Mouse (Mus musculus): ENCODE results near the gene Dlgap3. TPM values are rescaled to one million over a fixed set of nuclear protein-coding genes. Genes with fewer than 3 reads are reported as not detected.

Dlgap3 gene
- polyA plus RNA-seq, 1 experiment from 2014 or later = 0.57 TPM

GRCm38 (mm10) chr4:127174900-127175278 lies 5.9 kb downstream of the Dlgap3 start:
- 39% methylated on average over 4 of the region's 4 CpGs for WGBS
- Histone ChIP-seq H3K4me3 (ENCODE audit: control insufficient read depth in 1 of 2, insufficient read depth in 1 of 2, low read depth in 1 of 2, low read length in 2 of 2) (no peak overlapping the region), H3K4me1 (ENCODE audit: control insufficient read depth in 2 of 2, insufficient read depth in 2 of 2, low read length in 2 of 2) (no peaks in the 10 kb centered on the region), H3K4me2 (ENCODE audit: low read length) (no peak overlapping the region), H3K27ac (replicated peaks in 1 of 2; ENCODE audit: control insufficient read depth in 1 of 2, insufficient read depth in 1 of 2, low read depth in 2 of 2, low read length in 2 of 2) (no peak overlapping the region), H3K36me3 (ENCODE audit: control insufficient read depth, insufficient read depth, low read length) (no peaks in the 10 kb centered on the region), H3K9me3 (ENCODE audit: control insufficient read depth, low read length) (no peaks in the 10 kb centered on the region), H3K9ac (ENCODE audit: low read length) (no peak overlapping the region), H3K27me3 (ENCODE audit: control insufficient read depth, insufficient read depth, low read length) (peaks cover 49% of the 10 kb centered on the region)
- no peak for ATAC-seq (ENCODE audit: insufficient number of reproducible peaks, insufficient read depth, low FRiP score, low read depth)

DNA sequence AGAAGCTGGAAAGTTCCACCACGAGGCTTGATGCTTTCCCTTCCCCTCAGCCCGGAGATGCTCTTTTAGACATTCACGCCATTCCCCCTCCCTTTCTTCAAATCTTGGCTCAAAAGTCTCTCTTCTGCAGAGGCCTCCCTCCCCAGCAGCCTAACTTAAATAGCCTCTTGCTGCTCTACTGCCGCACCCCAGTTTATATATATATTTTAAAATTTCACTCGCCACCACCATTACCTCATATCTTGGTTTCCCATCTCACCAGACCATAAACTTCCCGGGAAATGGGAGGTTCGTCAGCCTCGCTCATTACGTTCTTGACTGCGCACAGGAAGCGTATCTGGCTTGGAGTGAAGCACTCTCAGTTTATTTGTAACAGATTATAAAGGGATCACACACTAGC lies 9.0 kb downstream of the Dlgap3 start:
- no peaks in the 10 kb centered on the region for H3K9me3 ChIP-seq (ENCODE audit: control insufficient read depth, low read length)
- H3K9ac ChIP-seq (ENCODE audit: low read length) = no peak overlapping the region
- WGBS = 69% methylated on average over 11 of the region's 11 CpGs
- H3K27ac ChIP-seq (replicated peaks in 1 of 2; ENCODE audit: control insufficient read depth in 1 of 2, insufficient read depth in 1 of 2, low read depth in 2 of 2, low read length in 2 of 2) = no peak overlapping the region
- H3K4me1 ChIP-seq (ENCODE audit: control insufficient read depth in 2 of 2, insufficient read depth in 2 of 2, low read length in 2 of 2) = no peaks in the 10 kb centered on the region
- peaks cover 28% of the 10 kb centered on the region for H3K27me3 ChIP-seq (ENCODE audit: control insufficient read depth, insufficient read depth, low read length)
- no peak overlapping the region for H3K4me2 ChIP-seq (ENCODE audit: low read length)
- H3K4me3 ChIP-seq (ENCODE audit: control insufficient read depth in 1 of 2, insufficient read depth in 1 of 2, low read depth in 1 of 2, low read length in 2 of 2) = no peak overlapping the region
- H3K36me3 ChIP-seq (ENCODE audit: control insufficient read depth, insufficient read depth, low read length) = no peaks in the 10 kb centered on the region
- no peak for ATAC-seq (ENCODE audit: insufficient number of reproducible peaks, insufficient read depth, low FRiP score, low read depth)

DNA sequence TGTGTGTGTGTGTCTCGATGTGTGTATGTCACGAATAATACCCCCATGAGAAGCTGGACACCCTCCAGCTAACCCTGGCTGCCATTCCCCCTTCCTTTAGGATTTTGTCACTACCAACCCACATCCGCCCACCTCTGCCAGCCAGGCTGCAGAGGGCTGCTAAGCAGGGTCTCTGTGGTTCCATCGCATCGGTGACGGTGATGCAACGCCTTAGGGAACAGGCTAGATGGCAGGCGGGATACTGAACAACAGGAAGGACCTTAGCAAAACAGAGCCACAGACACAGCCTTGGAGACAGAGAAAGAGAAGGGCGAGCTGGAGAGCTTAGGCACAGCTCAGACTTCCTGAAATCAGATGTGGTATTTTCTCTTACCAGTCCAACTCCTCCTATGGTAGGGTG lies 9.7 kb downstream of the Dlgap3 start:
- no peak overlapping the region for H3K4me2 ChIP-seq (ENCODE audit: low read length)
- H3K27ac ChIP-seq (replicated peaks in 1 of 2; ENCODE audit: control insufficient read depth in 1 of 2, insufficient read depth in 1 of 2, low read depth in 2 of 2, low read length in 2 of 2) = no peak overlapping the region
- no peak overlapping the region for H3K9ac ChIP-seq (ENCODE audit: low read length)
- ATAC-seq (ENCODE audit: insufficient number of reproducible peaks, insufficient read depth, low FRiP score, low read depth) = no peak
- H3K9me3 ChIP-seq (ENCODE audit: control insufficient read depth, low read length) = no peaks in the 10 kb centered on the region
- H3K27me3 ChIP-seq (ENCODE audit: control insufficient read depth, insufficient read depth, low read length) = peaks cover 25% of the 10 kb centered on the region
- no peak overlapping the region for H3K4me3 ChIP-seq (ENCODE audit: control insufficient read depth in 1 of 2, insufficient read depth in 1 of 2, low read depth in 1 of 2, low read length in 2 of 2)
- no peaks in the 10 kb centered on the region for H3K36me3 ChIP-seq (ENCODE audit: control insufficient read depth, insufficient read depth, low read length)
- H3K4me1 ChIP-seq (ENCODE audit: control insufficient read depth in 2 of 2, insufficient read depth in 2 of 2, low read length in 2 of 2) = no peaks in the 10 kb centered on the region
- WGBS = 46% methylated on average over 9 of the region's 9 CpGs

- H3K27me3 ChIP-seq (ENCODE audit: control insufficient read depth, insufficient read depth, low read length) = peaks cover 25% of the 10 kb centered on the region
- H3K9ac ChIP-seq (ENCODE audit: low read length) = no peak overlapping the region
- no peak overlapping the region for H3K4me3 ChIP-seq (ENCODE audit: control insufficient read depth in 1 of 2, insufficient read depth in 1 of 2, low read depth in 1 of 2, low read length in 2 of 2)
- WGBS = 14% methylated on average over 19 of the region's 19 CpGs
- no peaks in the 10 kb centered on the region for H3K4me1 ChIP-seq (ENCODE audit: control insufficient read depth in 2 of 2, insufficient read depth in 2 of 2, low read length in 2 of 2)
- no peak overlapping the region for H3K4me2 ChIP-seq (ENCODE audit: low read length)
- no peak overlapping the region for H3K27ac ChIP-seq (replicated peaks in 1 of 2; ENCODE audit: control insufficient read depth in 1 of 2, insufficient read depth in 1 of 2, low read depth in 2 of 2, low read length in 2 of 2)
- H3K36me3 ChIP-seq (ENCODE audit: control insufficient read depth, insufficient read depth, low read length) = no peaks in the 10 kb centered on the region
- H3K9me3 ChIP-seq (ENCODE audit: control insufficient read depth, low read length) = no peaks in the 10 kb centered on the region
- no peak for ATAC-seq (ENCODE audit: insufficient number of reproducible peaks, insufficient read depth, low FRiP score, low read depth)
Measured at GRCm38 (mm10) chr4:127179469-127180449, 10.8 kb downstream of the Dlgap3 start.

GRCm38 (mm10) chr4:127180450-127180840 lies 11.4 kb downstream of the Dlgap3 start:
- Histone ChIP-seq H3K27me3 (ENCODE audit: control insufficient read depth, insufficient read depth, low read length) (peaks cover 25% of the 10 kb centered on the region), H3K27ac (replicated peaks in 1 of 2; ENCODE audit: control insufficient read depth in 1 of 2, insufficient read depth in 1 of 2, low read depth in 2 of 2, low read length in 2 of 2) (no peak overlapping the region), H3K4me1 (ENCODE audit: control insufficient read depth in 2 of 2, insufficient read depth in 2 of 2, low read length in 2 of 2) (no peaks in the 10 kb centered on the region), H3K9me3 (ENCODE audit: control insufficient read depth, low read length) (no peaks in the 10 kb centered on the region), H3K9ac (ENCODE audit: low read length) (no peak overlapping the region), H3K4me2 (ENCODE audit: low read length) (no peak overlapping the region), H3K4me3 (ENCODE audit: control insufficient read depth in 1 of 2, insufficient read depth in 1 of 2, low read depth in 1 of 2, low read length in 2 of 2) (no peak overlapping the region), H3K36me3 (ENCODE audit: control insufficient read depth, insufficient read depth, low read length) (no peaks in the 10 kb centered on the region)
- no peak for ATAC-seq (ENCODE audit: insufficient number of reproducible peaks, insufficient read depth, low FRiP score, low read depth)
- 62% methylated on average over 2 of the region's 3 CpGs for WGBS

- H3K4me2 ChIP-seq (ENCODE audit: low read length) = no peak overlapping the region
- no peak for ATAC-seq (ENCODE audit: insufficient number of reproducible peaks, insufficient read depth, low FRiP score, low read depth)
- no peak overlapping the region for H3K9ac ChIP-seq (ENCODE audit: low read length)
- no peaks in the 10 kb centered on the region for H3K36me3 ChIP-seq (ENCODE audit: control insufficient read depth, insufficient read depth, low read length)
- H3K4me3 ChIP-seq (ENCODE audit: control insufficient read depth in 1 of 2, insufficient read depth in 1 of 2, low read depth in 1 of 2, low read length in 2 of 2) = no peak overlapping the region
- no peak overlapping the region for H3K27ac ChIP-seq (replicated peaks in 1 of 2; ENCODE audit: control insufficient read depth in 1 of 2, insufficient read depth in 1 of 2, low read depth in 2 of 2, low read length in 2 of 2)
- H3K27me3 ChIP-seq (ENCODE audit: control insufficient read depth, insufficient read depth, low read length) = peaks cover 25% of the 10 kb centered on the region
- WGBS = 80% methylated on average over 9 of the region's 9 CpGs
- H3K9me3 ChIP-seq (ENCODE audit: control insufficient read depth, low read length) = no peaks in the 10 kb centered on the region
- H3K4me1 ChIP-seq (ENCODE audit: control insufficient read depth in 2 of 2, insufficient read depth in 2 of 2, low read length in 2 of 2) = no peaks in the 10 kb centered on the region
Measured at GRCm38 (mm10) chr4:127181010-127181409, 12.0 kb downstream of the Dlgap3 start.

DNA sequence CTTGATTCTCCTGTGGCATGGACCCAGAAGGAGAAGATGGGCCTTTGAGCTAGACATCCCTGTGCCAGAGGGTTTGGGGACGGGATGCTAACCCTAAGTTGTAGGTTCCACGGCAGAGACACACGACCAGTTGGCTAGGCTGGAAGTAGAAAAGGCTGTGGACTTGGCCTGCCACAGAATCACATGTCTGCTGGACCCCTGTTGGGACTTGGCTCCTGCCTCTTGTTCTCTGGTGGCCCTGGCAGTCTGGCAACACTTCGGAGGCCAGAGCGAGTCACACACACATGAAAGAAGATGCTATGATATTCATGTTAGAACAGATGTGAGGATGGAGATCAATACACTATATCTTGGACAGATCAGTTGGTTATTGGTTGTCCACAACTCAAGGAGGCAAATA lies 14.9 kb downstream of the Dlgap3 start:
- 71% methylated on average over 5 of the region's 5 CpGs for WGBS
- ATAC-seq (ENCODE audit: insufficient number of reproducible peaks, insufficient read depth, low FRiP score, low read depth) = no peak
- no peaks in the 10 kb centered on the region for H3K4me1 ChIP-seq (ENCODE audit: control insufficient read depth in 2 of 2, insufficient read depth in 2 of 2, low read length in 2 of 2)
- no peaks in the 10 kb centered on the region for H3K36me3 ChIP-seq (ENCODE audit: control insufficient read depth, insufficient read depth, low read length)
- no peak overlapping the region for H3K9ac ChIP-seq (ENCODE audit: low read length)
- no peak overlapping the region for H3K27ac ChIP-seq (replicated peaks in 1 of 2; ENCODE audit: control insufficient read depth in 1 of 2, insufficient read depth in 1 of 2, low read depth in 2 of 2, low read length in 2 of 2)
- no peak overlapping the region for H3K4me3 ChIP-seq (ENCODE audit: control insufficient read depth in 1 of 2, insufficient read depth in 1 of 2, low read depth in 1 of 2, low read length in 2 of 2)
- H3K27me3 ChIP-seq (ENCODE audit: control insufficient read depth, insufficient read depth, low read length) = peaks cover 15% of the 10 kb centered on the region
- H3K9me3 ChIP-seq (ENCODE audit: control insufficient read depth, low read length) = no peaks in the 10 kb centered on the region
- no peak overlapping the region for H3K4me2 ChIP-seq (ENCODE audit: low read length)
